Mouse (Mus musculus) gastrocnemius, postnatal 4 days (tissue): ENCODE measurements around the gene Ap5m1. TPM values are rescaled to one million over a fixed set of nuclear protein-coding genes. Genes with fewer than 3 reads are reported as not detected.
"Not testable (repeated sequence)": the region's sequence is repeated elsewhere in the genome, so short reads cannot be mapped to it uniquely, and the experiment has no call there.

Experiments used
- DNase-seq, 2 experiments: peaks; one replicate each; pipeline ENCODE4 v3.0.0; 2021 to 2022; ENCODE audit warnings: low spot score in 2 of 2, mixed read lengths in 2 of 2
- long read RNA-seq, 2 experiments: library from polyadenylated mRNA; stranded (forward); transcript quantifications; one replicate each; pipeline ENCODE4 v2.0.0; 2021
- total RNA-seq, 2 experiments: library from RNA; stranded (reverse); gene quantifications; 2 replicates each; pipeline ENCODE4 v1.2.3; 2021

Ap5m1 gene
- 10 to 100 TPM; 10.8 to 11.8 TPM for total RNA-seq
- long read RNA-seq, experiment 1, full-length matches to known transcripts: 3 of 6 reads
- long read RNA-seq, experiment 1, partial matches to known transcripts: 0 of 6 reads
- long read RNA-seq, experiment 1, other reads (novel, unspliced or antisense): 3 of 6 reads
- long read RNA-seq, experiment 2, full-length matches to known transcripts: 4 of 8 reads
- long read RNA-seq, experiment 2, partial matches to known transcripts: 2 of 8 reads
- long read RNA-seq, experiment 2, other reads (novel, unspliced or antisense): 2 of 8 reads

DNA sequence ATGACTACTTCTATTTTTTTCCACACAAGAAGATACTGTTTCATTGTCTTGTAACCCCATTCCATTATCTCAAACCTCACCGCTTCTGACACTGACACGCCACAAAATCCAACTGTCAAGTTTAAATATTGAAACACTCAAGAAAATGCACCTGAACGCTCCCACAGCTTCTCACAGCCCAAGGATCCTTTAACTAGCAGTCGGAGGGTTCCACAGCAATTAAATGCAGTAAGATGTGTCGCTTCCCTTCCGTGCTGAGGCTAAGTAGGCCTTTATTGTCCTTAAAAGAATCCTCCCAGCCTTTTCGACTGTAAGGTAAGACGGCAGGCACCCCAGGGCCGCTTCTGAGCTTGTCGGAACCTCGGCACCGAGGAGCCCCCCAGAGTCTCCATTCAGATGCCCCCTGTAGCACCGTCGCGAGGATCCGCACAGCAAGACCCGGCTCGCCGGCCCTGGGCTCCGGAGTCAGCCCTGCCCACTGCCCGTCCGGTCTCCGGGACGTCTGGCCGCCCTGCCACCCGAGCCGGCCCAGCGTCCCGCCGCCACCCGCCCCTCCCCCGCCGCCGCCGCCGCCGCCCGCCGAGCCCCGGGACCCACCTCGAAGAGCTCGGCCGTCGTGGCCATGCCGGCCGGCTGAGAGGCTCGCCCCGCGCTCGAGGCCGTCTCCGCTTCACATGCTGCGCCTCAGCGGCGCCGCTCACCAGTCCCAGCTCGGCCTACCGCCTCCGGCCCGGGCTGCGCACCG lies at the start of gene Ap5m1:
Gene Ap5m1, plus strand, starts transcription at position 569 of the 745 bp plus-strand sequence.
- no peak for DNase-seq

DNA sequence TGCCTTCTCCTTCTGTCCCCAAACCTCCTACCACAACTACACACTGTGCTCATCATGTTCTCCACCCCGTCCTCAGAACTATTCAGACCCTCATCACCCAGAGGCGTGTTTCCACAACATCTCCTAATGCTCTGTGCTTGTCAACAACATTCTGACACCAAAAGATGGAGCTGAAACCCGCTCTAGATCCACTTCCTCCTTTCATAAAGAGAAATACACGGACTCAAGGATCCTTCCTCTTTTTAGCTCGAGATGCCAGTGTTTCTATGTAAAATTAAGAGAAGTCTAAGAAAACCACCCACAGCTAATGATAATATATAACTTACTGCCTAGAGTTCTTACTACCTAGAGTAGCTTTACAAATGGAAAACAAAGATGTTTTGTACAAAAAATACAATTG lies 46.1 kb upstream of the Ap5m1 start:
- DNase-seq: no peak

DNA sequence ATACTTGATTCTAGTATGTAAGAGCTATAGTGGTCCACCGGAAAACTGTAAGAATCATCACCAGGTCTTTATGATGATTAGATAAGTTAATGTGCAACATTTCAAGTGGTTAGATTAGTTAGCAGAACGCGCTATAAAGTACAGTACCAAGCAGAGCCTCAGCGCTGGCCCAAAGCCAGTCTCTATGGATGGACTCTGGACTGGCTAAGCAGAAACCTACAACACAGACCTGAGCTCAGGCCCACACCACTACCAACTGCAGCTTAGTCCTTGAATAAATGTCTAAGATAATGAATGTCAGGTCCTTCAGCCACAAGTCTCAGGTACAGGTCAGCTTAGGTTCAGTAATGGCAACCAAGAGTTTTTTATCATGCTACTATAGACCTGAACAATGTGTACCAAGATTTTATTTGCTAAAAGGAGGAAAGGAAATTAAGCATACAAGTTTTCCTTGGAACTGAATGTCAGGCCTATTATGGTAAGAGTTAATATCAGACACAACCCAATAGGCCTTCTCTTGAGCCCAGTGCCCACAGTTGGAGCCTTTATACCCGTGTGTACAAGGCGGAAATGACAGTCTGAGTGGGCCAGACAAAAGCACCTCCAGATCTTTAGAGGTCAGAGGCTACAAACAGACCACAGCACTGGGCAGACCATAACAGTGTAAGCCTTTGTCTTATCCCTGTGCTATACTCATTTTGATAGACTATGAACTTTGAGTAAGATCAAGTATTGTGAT lies 38.7 kb upstream of the Ap5m1 start:
- no peak for DNase-seq

DNA sequence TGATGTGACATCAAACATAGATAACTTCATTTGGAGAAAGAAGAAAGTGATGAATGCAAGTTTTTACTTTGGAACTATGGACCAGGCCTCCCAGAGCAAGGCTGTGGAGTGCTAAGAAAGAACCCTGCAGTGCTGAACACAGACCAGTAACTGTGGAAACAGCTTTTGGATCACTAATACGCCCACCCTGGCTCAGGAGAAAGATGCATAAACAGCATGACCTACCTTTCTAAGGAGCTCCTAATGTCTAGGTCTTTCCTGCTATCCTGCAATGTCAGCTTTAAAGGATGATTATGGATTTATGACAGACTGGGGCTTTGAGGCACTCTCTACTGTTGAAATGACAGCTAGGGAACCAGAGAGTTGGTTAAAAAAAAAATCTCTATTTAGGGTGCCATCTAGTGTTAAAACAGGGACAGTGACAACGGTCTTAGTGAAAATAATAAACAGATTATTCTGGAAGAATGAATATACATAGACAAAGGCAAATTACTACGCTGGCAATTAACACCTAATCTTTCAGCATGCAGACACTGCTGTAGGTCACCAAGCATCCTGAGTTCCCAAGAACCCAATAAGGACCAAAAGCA lies 38.0 kb upstream of the Ap5m1 start:
- no peak for DNase-seq

DNA sequence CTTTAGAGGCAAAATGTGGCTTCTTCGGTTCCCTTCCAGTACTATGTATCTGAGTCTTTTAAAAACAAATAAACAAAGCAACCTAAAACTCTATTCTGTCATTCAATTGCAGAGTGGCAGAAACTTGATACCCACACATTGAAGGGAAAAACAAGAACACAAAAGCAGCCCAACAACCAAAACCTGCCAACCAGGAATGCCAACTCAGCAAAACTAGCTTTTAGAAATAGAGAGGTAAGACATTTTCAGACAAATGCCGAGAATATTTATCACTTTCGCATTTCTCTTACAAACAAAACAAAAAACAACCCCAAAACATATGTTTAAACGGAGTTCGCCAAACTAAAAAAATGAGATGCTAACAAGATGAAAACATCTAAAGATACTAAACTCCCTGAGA lies 36.9 kb upstream of the Ap5m1 start:
- no peak for DNase-seq

DNA sequence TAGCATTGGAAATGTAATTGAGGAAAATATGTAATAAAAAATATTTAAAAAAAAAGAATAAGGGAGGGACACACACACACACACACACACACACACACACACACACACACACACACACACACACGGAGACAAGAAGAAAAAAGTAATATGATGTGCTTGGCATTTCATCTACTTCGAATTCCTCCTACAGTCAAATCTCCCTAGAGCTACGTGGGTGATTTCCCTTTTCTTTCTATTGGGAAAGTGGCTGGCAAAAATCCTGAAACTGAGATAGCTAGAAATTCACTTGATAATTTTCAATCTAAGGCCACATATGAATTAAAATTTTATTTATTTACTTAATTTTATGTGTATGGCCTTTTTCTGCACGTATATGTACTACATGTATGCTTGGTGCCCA lies 20.3 kb upstream of the Ap5m1 start:
- DNase-seq: no peak

DNA sequence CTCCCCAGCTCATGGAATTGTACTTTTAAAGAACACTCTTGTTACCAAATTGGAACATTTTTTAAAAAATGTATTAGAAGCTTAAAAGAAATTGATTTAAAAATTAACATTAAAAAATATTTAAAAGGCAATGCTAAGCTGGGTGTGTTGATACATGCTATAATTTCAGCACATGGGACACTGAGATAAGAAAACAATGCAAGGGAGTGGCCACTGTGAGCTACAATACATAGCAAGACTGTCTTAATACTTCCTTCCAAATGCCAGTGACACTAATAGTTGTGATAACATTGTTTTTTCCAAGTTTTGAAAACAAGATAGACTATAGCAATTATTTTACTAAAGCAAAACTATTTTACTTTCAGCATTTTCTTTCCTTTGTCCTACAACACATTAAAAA lies 16.4 kb upstream of the Ap5m1 start:
- no peak for DNase-seq

DNA sequence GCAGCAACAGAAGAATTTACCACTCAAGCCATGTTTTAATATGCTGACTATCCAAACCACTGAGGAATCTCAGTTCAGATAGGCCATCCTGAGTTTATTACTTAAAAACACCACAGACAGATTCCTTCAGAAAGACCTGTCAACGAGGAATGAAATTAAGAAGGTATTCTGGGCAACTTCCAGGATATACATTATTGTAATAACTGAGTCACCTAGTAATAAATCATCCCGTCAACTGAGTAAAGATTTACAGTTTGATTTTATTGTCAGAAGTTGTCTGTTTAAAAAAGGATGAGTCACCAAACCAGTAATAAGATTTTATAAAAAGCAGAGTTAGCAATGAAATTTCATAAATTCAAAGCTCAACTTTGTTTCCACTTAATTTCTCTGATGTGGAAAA lies 2.1 kb upstream of the Ap5m1 start:
- no peak for DNase-seq

DNA sequence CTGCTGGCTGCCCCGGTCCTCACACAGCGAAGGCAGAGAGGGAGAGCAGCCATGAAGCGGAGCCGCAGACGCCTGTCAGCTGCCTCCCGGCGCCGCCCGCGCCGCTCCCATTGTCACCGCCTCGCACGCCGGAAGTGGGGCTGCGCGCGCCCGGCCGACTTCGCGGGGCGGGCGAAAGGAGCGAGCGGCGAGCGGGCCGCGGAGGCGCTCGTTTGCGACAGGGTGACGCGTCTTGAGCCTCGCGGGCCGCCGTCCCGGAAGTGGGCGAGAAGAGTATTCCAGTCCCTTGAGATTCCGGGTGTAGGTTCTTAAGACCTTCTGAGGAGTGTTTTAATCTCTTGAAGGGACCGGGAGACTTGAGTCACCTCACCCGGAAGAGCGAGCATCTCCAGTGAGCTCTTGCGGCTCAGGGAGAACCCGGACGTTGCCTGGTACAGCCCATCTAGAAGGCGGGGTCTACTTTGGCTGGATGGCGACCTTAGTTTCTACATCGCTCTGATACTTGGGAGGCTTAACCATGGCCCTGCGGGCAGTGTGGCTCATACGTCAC lies 452 bp downstream of the Ap5m1 start, which contains the start of gene Exoc5:
Gene Exoc5, minus strand, starts transcription at position 380 of the 550 bp plus-strand sequence.
- DNase-seq: peak; percentile 95 to 97

DNA sequence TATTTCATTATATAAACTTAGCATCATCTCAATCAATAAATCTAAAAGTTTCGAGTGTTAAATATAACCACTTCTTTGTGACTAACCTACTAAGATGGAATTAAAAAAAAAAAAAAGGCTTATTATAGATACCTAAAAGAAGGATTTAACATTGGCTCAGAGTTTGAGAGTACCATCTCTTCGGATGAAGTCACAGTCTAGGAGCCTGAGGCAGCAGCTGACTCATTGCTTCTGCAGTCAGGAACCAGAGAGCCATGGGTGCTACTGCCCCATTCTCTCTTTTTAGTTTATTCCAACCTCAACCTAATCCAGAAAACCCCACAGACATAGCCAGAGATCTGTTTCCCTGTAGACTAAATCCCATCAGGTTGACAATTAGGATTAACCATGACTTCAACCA lies 6.9 kb downstream of the Ap5m1 start:
- DNase-seq: no peak

DNA sequence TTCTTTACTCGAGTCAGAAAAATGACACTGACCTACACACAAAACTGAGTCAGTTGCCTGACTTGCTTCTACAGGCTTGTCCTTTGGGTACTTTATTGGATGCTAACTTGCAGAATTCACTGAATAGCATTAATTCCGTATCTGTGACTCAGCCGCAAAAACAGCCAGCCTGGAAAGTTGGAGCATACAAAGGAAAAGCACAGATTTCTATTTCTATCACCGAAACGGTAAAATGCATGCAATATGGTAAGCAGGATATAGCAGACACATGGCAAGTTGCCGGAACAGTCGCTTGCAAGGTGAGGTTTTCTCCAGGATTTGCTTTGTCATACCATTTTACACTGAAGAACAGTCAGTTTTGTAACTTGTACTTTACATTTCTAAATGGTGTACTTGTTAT lies 8.0 kb downstream of the Ap5m1 start:
- no peak for DNase-seq

DNA sequence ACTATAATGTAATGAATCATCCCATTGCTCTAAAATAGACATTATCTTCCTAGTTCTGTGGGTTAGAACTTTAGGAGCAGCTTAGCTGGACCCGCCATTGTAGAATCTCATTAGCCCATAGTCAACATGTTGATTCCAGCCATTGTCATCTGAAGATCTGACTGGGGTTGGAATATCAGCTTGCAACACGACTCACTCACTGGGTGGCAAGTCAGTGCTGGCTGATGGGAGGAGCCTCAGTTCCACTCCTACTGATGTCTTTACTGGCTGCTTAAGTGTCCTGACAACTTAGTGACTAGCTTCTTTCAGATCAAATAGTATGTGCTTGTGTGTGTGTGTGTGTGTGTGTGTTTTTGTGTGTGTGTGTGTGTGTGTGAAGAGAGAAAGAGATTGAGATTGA lies 8.5 kb downstream of the Ap5m1 start:
- no peak for DNase-seq

DNA sequence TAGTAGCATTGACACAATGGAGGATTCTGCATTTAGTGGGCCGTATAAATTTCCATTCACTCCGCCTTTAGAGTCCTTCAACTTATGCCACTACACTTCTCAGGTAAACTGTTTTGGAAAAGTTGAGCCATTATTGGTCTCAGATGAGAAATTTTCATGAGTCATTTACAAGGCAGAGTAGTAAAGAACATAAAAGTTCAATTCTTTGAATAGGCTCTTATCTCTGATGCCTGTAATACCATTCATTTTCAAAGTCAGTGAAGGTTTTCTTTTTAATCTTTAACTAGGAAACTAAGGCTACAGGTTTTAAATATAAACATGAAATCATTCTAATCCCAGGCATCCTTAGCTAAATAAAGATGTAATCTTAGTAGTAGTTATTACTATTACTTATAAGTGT lies 12.9 kb downstream of the Ap5m1 start:
- no peak for DNase-seq

DNA sequence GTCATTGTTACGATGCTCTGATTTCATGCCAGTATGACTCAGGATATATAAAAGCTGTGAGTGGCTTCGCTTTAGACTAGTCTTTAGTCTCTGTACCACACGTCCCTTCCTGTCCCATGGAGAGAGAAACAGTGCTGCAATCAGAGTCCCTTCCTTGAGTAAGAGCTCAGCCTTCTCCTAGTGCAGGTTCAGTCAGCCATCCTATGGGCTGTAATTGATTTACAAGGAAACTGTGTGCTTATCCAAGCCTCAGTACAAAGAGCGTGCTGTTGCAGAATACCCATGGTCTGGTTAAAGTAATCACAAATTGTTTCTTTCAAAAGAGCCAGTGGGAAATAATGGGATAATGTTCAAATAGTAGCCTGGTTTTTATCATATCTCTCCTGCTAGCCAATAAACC lies 20.6 kb downstream of the Ap5m1 start:
- no peak for DNase-seq

DNA sequence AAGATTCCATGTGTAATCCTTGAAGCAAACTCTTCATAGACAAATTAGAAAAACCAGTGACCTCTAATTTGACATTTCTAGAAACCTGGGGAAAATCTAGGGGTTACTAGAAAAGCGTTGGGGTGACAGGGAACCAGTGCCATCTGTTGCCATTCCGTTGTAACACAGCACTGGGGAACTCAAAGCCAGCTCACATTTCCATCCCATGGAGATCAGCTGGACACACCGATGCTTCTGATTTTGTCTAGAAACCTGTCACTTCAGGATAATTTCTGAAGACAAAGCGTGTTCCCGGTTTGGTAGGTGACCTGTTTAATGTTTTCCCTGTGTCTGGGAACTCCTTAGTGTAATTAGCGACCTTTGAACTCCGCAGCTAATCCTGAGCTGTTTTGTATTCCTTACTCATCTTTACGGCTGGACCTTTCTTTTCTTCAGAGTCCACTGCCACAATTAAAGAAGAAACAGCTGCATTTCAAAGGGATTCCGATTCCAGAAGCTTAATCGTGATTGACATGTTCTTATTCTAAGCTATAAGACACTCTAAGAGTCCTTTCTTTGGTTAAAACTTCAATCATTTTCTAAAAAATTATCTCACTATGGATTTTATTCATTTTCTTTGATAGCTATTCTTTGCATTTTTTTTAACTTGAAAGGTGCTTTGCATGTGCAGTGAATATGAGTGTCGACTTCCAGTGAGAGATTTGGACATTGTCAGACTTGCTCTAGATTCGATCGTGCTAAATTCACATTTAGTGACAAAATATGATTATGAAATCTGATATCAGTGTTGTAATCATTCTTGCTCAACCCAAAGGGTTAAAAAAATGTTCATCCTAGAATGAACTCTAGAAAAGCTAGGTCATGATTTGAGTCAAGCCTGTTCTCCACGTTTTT lies 22.5 kb downstream of the Ap5m1 start:
- DNase-seq: no peak

DNA sequence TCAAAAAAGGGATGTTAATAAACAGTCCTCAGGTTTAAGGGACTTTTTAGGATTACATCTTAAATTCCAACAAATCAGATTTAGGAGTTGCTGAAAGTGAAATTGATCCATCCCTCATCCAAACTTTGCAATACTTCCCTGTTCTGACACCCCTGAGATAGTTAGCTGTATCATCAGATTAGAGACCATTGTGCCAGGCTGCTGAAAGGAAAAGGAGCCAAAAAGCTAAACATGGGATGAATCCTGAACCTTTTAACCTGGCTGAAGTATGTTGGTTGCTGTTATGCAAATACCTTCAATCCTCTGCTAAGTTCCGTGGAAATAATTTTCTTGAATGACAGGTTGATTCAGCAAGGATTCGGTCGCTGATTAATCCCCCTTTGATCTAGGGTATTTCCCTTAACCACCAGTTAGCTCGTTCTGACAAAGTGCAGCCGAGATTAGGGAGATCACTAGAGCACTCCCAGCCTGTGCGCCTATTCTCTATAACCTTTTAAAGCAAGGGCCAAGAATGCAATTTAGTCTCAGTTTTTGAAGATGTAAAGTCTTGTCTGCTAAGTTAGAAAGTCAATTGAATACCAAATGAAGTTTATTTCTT lies 23.7 kb downstream of the Ap5m1 start:
- no peak for DNase-seq

DNA sequence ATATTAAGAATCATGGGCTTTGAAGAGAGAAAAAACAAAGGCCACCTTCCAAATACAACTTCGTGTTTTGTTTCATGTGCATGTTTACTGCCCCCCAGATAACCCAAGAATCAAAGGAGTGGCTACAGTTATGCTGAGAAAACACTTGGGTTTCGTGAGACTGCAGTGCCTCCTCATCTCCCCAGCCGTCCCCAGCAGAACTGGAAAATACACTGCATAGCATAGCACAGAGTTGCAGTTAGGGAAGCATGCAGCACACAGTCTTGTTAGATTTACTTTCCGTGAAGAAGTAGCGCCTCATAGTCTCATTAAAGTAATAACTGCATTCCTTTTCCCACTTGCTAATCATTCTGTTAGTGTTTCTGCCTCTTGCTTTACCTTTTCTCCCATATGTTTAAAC lies 24.2 kb downstream of the Ap5m1 start:
- DNase-seq: no peak

DNA sequence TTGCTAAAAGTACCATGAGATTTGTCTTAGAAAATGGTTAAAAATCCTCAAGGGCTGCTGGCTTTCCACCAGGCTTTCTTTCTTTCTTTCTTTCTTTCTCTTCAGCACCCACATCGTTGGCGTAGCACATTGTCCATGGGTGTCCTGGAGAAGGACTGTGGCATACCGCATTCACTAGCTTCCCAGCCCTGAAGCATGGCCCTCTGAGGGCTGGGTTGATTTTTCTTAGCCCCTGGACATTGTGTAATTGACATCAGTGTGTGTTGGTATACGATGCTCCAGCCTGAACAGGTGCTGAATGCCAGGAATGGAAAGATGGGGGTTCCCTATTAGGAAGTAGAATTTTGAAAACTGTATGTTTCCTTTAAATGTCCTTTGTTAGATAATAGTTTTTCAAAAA lies 25.4 kb downstream of the Ap5m1 start:
- no peak for DNase-seq

DNA sequence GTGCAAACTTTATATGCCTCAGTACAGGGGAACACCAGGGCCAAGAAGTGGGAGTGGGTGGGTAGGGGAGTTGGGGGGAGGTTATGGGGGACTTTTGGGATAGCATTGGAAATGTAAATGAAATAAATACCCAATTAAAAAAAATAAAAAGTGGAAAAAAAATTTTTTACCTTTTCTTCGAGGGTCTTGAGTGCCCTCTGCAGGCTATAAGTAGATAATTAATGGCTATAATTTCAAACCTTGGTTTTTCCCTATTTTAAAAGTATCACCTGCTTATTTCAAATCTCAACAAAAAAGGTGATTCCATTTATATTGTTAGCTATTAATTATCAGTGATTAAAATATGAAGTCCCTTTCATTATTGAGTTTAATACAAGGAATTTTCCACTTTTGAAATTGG lies 25.9 kb downstream of the Ap5m1 start:
- DNase-seq: not testable (repeated sequence)

DNA sequence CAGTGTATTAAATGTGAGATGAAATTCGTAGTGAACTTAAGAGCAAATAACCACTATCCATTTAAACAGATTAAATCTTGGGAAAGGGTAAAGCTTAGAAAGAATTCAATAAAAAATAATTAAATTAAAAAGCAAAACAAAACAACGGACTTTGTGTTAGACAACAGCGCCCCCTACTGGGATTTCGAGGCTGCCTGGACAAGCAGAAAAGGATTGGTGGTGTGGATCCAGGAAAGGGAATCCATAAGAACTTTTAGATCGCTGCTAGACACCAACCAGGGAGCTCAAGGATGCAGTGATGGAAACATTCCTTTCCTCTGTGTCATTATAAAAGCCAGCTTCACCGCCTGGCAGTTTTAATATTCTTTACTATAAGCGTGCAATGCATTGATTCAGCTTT lies 52.5 kb downstream of the Ap5m1 start:
- DNase-seq: peak; percentile 57 to 73
